Mouse (Mus musculus): Measurements from ENCODE around the gene Usp21.

- TF ChIP-seq POLR2A (IDR thresholded peaks at IDR 0.05; ENCODE audit: borderline replicate concordance, control insufficient read depth, low read depth, low read length) = no peak
- TF ChIP-seq CTCF (IDR thresholded peaks at IDR 0.05; ENCODE audit: control insufficient read depth, insufficient read depth, low read length) = no peak
Measured at GRCm38 (mm10) chr1:171272086-171272485, 15.7 kb downstream of the Usp21 start.

Data from bone marrow, adult 2 months (tissue).